Mouse (Mus musculus): ENCODE measurements around the gene Olfr1076.
"Not testable (repeated sequence)": the region's sequence is repeated elsewhere in the genome, so short reads cannot be mapped to it uniquely, and the experiment has no call there.

The Olfr1076 gene

DNA sequence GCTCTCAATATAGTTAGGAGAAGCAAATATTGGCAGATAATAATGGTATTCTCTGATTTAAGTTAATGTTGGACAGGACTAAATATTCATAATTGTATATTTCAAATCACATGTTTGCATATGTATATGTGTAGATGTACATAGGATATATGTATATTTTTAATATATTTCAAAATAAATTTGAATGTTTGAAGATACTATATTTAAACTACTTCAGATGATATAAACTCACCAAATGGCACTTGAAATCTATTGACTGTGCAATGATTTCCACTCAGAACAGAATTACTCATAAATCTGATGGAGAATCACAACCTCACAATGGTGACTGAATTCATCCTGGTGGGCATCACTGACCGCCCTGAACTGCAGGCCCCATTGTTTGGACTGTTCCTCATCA lies at the start of gene Olfr1076:
Gene Olfr1076 (plus strand): TSS at position 301 of the 400 bp plus-strand sequence.
- DNase-seq (ENCODE audit: low spot score) = no peak

GRCm38 (mm10) chr2:86460434-86460833 lies 47.8 kb upstream of the Olfr1076 start:
- no peak for DNase-seq (ENCODE audit: low spot score)

DNA sequence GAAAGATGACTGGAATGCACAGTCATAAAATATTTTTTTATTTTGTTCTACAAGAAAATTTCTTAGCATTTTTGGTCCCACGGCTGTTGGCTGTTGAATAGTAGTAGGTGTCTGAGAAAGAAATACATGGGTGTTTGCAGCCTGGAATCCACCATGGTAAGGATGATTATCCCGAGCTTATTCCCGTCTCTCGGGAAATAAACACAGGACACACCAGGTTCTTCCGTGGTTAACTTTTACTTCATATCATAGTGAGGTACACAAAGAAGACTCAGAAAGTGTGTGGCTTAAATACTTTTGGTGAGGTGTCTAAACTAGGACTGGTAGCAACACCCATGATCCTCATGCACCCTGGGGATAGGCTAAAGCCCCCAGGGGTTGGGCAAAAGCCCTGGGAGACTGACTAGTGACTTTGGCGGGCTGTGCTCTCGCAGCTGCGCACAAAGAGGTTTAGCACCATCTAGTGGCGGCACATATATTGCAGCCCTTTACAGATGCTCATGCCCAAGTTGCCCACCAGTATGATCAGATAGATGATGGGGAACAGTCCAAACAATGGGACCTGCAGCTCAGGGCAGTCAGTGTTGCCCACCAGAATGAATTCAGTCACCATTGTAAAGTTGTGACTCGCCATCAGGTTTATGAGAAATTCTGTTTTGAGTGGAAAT lies 43.7 kb upstream of the Olfr1076 start:
- DNase-seq (ENCODE audit: low spot score) = peak; percentile 72

- DNase-seq (ENCODE audit: low spot score) = no peak
These were observed 21.0 kb upstream of the Olfr1076 start, which contains the start of gene Olfr228 for GRCm38 (mm10) chr2:86487286-86487685. Olfr228 (minus strand) TSS chr2:86487386.

DNA sequence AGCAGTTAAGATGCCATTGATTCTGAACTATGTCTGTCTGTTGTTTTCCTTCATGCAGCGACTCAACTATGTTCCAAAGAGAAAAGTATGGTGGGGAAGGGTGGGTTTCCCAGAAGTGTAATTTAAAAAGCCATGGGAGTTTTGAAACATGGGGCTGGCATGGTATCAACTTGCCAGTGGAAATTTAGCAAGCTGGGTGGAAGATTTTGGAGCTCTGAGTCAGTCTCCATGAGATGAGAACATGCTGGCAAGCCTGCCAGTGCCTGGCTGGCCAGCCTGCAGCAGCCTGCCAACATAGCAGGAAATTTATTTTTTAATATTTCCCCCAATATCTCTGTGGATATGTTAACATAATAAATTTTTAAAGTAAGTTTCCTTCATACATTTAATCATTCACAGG lies 22.7 kb downstream of the Olfr1076 start:
- DNase-seq (ENCODE audit: low spot score) = no peak

DNA sequence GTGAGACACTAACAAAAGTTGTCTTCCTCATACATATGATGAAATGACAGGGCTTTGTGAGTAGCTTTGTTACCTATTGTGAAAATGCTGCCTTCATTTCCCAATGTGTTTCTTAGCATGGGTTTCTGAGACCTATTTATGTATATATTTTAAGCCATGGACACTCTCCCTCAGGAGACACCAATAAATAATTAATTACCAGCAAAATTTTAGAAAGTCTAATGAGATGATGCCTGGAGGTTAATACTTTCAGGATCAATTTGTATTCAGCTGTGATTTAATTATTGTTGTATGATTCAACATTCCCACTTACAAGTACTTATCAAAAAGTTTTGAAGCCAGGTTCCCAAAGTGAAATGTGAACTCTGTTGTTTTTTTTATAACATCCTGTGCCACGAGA lies 34.1 kb downstream of the Olfr1076 start, which contains the start of gene Olfr1079:
Gene Olfr1079 (minus strand): TSS at position 101 of the 400 bp plus-strand sequence.
- no peak for DNase-seq (ENCODE audit: low spot score)

GRCm38 (mm10) chr2:86558135-86558534 lies 49.9 kb downstream of the Olfr1076 start, which contains the start of gene Olfr1080:
Olfr1080 (minus strand) TSS chr2:86558235.
- DNase-seq (ENCODE audit: low spot score) = not testable (repeated sequence)

Measured in embryo, embryonic 10 days (tissue).